Mouse (Mus musculus) bone marrow, adult 2 months (tissue): ENCODE measurements around the gene Tle2.

Experiments used
- CTCF ChIP-seq: fragments of 200-500 bp; IDR thresholded peaks from 2 replicates; pipeline ENCODE4 v1.5.1; 2011; ENCODE audit warnings: low read length, control low read depth; ENCODE audit not compliant: control insufficient read depth, insufficient read depth
- POLR2A ChIP-seq: fragments of 200-500 bp; IDR thresholded peaks from 2 replicates; pipeline ENCODE4 v1.6.1; 2011; ENCODE audit warnings: low read depth, mild to moderate bottlenecking, control low read depth, low read length, borderline replicate concordance; ENCODE audit not compliant: control insufficient read depth

DNA sequence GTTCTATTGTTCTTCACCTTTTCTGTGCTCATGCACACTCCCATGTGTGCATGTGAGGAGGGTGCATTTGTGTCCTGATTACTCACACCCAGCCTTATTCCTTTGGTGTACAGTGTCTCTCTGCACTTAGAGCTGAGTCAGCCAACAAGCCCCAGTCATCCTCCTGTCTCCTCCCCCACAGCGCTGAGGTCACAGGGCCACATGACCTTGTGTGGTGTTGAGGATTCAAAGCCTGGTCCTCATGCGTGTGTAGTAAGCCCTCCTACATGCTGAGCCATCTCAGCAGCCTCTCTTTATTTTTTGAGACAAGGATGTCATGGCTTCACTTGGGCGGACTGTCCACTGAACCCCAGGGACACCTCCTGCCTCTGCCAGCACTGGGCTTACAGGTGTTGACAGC is 38.4 kb downstream of the Tle2 start:
- TF ChIP-seq CTCF (no peak), POLR2A (no peak)
